Mouse (Mus musculus) heart, postnatal 0 days (tissue): ENCODE data around the gene Rad51d. TPM values are rescaled to one million over a fixed set of nuclear protein-coding genes. Genes with fewer than 3 reads are reported as not detected.
"Not testable (repeated sequence)": the region's sequence is repeated elsewhere in the genome, so short reads cannot be mapped to it uniquely, and the experiment has no call there.

ENCODE experiments used
- ATAC-seq: fragments of 200-750 bp; cut with Nextera tagmentation; 2 replicates; pipeline ENCODE4 v1.8.0; 2017; ENCODE audit warnings: low read depth, moderate number of reproducible peaks, moderate library complexity; ENCODE audit not compliant: insufficient read depth
- DNase-seq: peaks from one replicate; pipeline ENCODE4 v3.0.0-alpha.2; 2016; ENCODE audit warnings: low spot score
- H3K27ac ChIP-seq: fragments of 300-500 bp; sonication (generic); 2 replicates; pipeline ENCODE4 v1.5.1; 2014; ENCODE audit warnings: low read depth, mild to moderate bottlenecking
- H3K27me3 ChIP-seq: fragments of 300-500 bp; sonication (generic); 2 replicates; pipeline ENCODE4 v1.6.1; 2014; ENCODE audit warnings: low read length, mixed read lengths; ENCODE audit not compliant: control insufficient read depth, insufficient read depth
- H3K36me3 ChIP-seq: fragments of 300-500 bp; sonication (generic); replicated peaks from 2 replicates; pipeline ENCODE4 v1.6.1; 2014; ENCODE audit warnings: low read length, mixed read lengths; ENCODE audit not compliant: control insufficient read depth, insufficient read depth
- H3K4me1 ChIP-seq: fragments of 300-500 bp; sonication (generic); 2 replicates; pipeline ENCODE4 v1.6.1; 2014; ENCODE audit warnings: antibody characterized with exemption; ENCODE audit not compliant: control insufficient read depth, insufficient read depth
- H3K4me2 ChIP-seq: fragments of 300-500 bp; sonication (generic); 2 replicates; pipeline ENCODE4 v1.6.1; 2014; ENCODE audit warnings: low read depth, mild to moderate bottlenecking, low read length, moderate library complexity
- H3K4me3 ChIP-seq: fragments of 300-500 bp; sonication (generic); 2 replicates; pipeline ENCODE4 v1.5.1; 2014; ENCODE audit warnings: low read depth, low read length
- H3K9ac ChIP-seq: fragments of 300-500 bp; sonication (generic); replicated peaks from 2 replicates; pipeline ENCODE4 v1.6.1; 2014; ENCODE audit warnings: low read depth, low read length, mixed read lengths
- H3K9me3 ChIP-seq: fragments of 300-500 bp; sonication (generic); replicated peaks from 2 replicates; pipeline ENCODE4 v1.6.1; 2016; ENCODE audit warnings: low read length; ENCODE audit not compliant: control insufficient read depth
- CTCF ChIP-seq: IDR thresholded peaks from 2 replicates; pipeline ENCODE4 v1.5.1; 2016; ENCODE audit warnings: antibody characterized with exemption, control low read depth, low read depth
- EP300 ChIP-seq: IDR thresholded peaks from 2 replicates; pipeline ENCODE4 v1.6.1; 2016; ENCODE audit warnings: antibody characterized with exemption, low read depth
- WGBS: fragments of 180-500 bp; shearing (Covaris S2); extraction: QIAGEN DNeasy Blood & Tissue Kit; methylation state at CpG from one replicate; pipeline ENCODE4 v1.1.7; 2014; 5-methylcytosine and 5-hydroxymethylcytosine counted together
- polyA plus RNA-seq: library from polyadenylated mRNA; unstranded; fragments of >200 nt; fragmentation: Nextera tagmentation; extraction: Ambion mirVana; gene quantifications from 2 replicates; pipeline ENCODE4 v1.2.1, GENCODE M21; 2015
- total RNA-seq: library from RNA; depleted of rRNA; stranded (reverse); fragments of >200 nt; gene quantifications from 2 replicates; pipeline ENCODE4 v1.2.3, GENCODE M21; 2014; ENCODE audit warnings: low replicate concordance; rRNA removed

Rad51d gene
- total RNA-seq (10.8 and 11.5 TPM in 2 replicates), polyA plus RNA-seq (9.9 and 11.8 TPM in 2 replicates)

- H3K27ac ChIP-seq: peak within 1 kb of the TSS; percentile 17; the same call in 1 of the 2 replicates
- H3K4me2 ChIP-seq: peak within 1 kb of the TSS; percentile 79
- H3K9ac ChIP-seq: peak within 1 kb of the TSS; percentile 56
- ATAC-seq (peak; percentile 96), DNase-seq (peak; percentile 94)
- TF ChIP-seq EP300 (no peak), CTCF (peak; percentile 91)
- WGBS: 2% methylated on average over 24 of the region's 26 CpGs
- H3K4me3 ChIP-seq: peak within 1 kb of the TSS; percentile 61
- no peaks in the 10 kb centered on the region for H3K36me3 ChIP-seq
- H3K27me3 ChIP-seq: no peaks in the 10 kb centered on the region
- H3K9me3 ChIP-seq: no peaks in the 10 kb centered on the region
- H3K4me1 ChIP-seq: peaks cover 11% of the 10 kb centered on the region; the same call in 1 of the 2 replicates
Observed at GRCm38 (mm10) chr11:82890342-82890762, at the start of gene Rad51d. Gene Rad51d (minus strand): TSS chr11:82890614.

- H3K9me3 ChIP-seq: peaks cover 16% of the 10 kb centered on the region
- peak overlapping the region; percentile 63 for H3K9ac ChIP-seq
- WGBS: 66% methylated on average over 29 of the region's 29 CpGs
- ATAC-seq (no peak), DNase-seq (no peak)
- H3K36me3 ChIP-seq: peaks cover 66% of the 10 kb centered on the region
- H3K4me2 ChIP-seq: peak overlapping the region; percentile 64
- H3K4me3 ChIP-seq: peak overlapping the region; percentile 60
- H3K4me1 ChIP-seq: no peaks in the 10 kb centered on the region
- H3K27me3 ChIP-seq: no peaks in the 10 kb centered on the region
- no peak for TF ChIP-seq EP300
- TF ChIP-seq CTCF: no peak
- H3K27ac ChIP-seq: peak overlapping the region; percentile 81
Observed at GRCm38 (mm10) chr11:82933186-82933585, 42.8 kb upstream of the Rad51d start.

- not testable (repeated sequence) for DNase-seq, H3K27me3 ChIP-seq, ATAC-seq, H3K4me1 ChIP-seq
- Histone ChIP-seq H3K4me3 (peak overlapping the region; percentile 60), H3K9me3 (peaks cover 16% of the 10 kb centered on the region), H3K27ac (peak overlapping the region; percentile 81), H3K36me3 (peaks cover 64% of the 10 kb centered on the region), H3K4me2 (peak overlapping the region; percentile 64), H3K9ac (peak overlapping the region; percentile 72)
- WGBS: 17% methylated on average over 111 of the region's 119 CpGs
Observed at GRCm38 (mm10) chr11:82931671-82932450, 41.4 kb upstream of the Rad51d start.

GRCm38 (mm10) chr11:82931161-82931560 lies 40.7 kb upstream of the Rad51d start:
- H3K27me3 ChIP-seq, H3K4me1 ChIP-seq, DNase-seq, ATAC-seq: not testable (repeated sequence)
- H3K9me3 ChIP-seq: peaks cover 16% of the 10 kb centered on the region
- H3K9ac ChIP-seq: peak overlapping the region; percentile 72
- H3K27ac ChIP-seq: peak overlapping the region; percentile 78
- 24% methylated on average over 53 of the region's 63 CpGs for WGBS
- H3K4me3 ChIP-seq: peak overlapping the region; percentile 60
- H3K4me2 ChIP-seq: peak overlapping the region; percentile 64
- H3K36me3 ChIP-seq: peaks cover 64% of the 10 kb centered on the region

GRCm38 (mm10) chr11:82930391-82930955 lies 40.1 kb upstream of the Rad51d start:
- peaks cover 16% of the 10 kb centered on the region for H3K9me3 ChIP-seq
- not testable (repeated sequence) for H3K27me3 ChIP-seq, H3K4me1 ChIP-seq, ATAC-seq, DNase-seq
- 35% methylated on average over 80 of the region's 85 CpGs for WGBS
- H3K4me2 ChIP-seq: peak overlapping the region; percentile 64
- peak overlapping the region; percentile 72 for H3K9ac ChIP-seq
- H3K4me3 ChIP-seq: peak overlapping the region; percentile 60
- H3K27ac ChIP-seq: peak overlapping the region; percentile 78
- peaks cover 62% of the 10 kb centered on the region for H3K36me3 ChIP-seq
